Mouse (Mus musculus) right cerebral cortex, adult 18-20 months (tissue): Measurements from ENCODE around the gene Btbd9.

Source experiments
- DNase-seq: peaks from one replicate; pipeline ENCODE4 v3.0.0; 2022; ENCODE audit warnings: mixed read lengths

Btbd9 gene

DNA sequence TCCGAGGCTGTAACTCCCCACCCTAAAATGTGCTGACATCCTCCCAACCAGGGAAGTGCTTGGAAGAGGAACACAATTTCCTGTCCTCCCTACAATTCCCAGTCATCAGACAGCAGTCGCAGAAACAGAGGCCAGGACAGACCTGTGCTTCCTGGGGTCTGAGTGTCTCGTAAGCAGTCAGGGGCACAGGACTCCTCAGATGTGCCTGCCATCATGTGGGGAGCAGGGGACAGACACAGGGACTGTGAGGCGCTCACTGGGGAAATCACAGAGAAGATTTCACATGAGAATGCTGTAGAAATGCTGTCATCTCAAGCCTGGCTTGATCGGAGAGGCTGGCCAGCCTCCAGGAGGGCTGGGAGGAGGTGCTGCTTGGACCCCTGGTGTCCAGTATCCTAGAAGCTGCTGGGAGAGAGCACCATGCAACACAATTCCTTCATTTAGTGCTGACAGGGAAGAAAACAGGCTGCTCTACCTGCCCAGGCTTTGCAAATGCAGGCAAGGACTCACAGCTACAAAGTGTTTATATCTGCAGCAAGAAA is 308.8 kb downstream of the Btbd9 start:
- no peak for DNase-seq

DNA sequence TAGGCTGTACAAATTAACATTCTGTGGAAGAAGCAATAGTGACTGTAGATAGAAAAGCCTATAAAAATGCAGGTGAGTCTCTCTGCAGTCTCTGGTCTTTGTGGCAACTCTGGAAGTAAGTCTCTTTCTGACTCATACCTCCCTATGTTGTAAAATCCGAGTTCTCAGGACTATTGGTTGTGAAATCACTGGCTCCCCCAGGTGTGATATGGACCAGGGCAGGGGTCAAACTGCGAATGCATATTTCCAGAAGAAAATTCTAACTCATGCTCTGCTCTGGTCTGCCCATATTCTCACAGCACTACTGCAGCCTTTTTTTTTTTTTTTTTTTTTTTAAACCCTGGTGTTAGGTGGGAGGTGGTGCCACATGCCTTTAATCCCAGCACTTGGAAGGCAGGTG is 312.8 kb downstream of the Btbd9 start:
- no peak for DNase-seq

DNA sequence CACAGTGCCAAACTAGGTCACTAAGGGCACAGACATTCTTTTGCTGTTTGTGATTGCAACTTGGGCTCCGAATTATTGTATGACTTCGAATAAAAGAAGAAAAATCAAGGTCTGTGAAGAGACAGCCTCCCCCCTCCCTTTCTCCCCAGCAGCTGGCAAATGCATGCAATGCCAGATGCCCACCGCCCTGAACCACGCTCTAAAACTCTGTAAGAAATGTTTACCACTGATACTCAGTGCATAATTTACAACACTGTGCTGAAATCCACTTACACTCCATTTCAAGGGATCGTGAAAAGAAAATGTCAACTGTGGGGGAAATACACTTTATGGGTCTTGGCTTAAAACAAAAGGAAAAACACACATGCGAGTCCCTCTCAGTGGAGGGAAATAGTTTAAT is 313.3 kb downstream of the Btbd9 start:
- DNase-seq, result no peak

DNA sequence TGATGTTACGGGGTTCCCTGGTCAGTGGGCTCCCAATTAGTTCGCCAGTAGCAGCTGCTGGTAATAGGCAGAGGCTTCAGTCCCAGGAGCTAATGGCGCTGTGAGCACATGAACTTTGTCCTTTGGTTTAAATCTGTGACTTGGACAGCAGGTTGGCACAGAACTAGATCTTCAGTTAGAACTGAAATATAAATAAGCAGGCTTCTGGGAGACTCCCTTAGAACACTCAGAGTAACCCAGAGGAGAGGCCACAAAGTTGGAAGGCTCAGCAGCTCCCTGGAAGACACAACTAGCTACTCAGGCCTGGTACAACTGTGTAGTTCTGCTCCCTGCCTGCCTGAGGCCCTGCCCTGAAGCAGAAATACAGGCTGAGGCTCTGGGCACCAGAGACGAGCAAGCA is 313.8 kb downstream of the Btbd9 start:
- DNase-seq, result no peak

DNA sequence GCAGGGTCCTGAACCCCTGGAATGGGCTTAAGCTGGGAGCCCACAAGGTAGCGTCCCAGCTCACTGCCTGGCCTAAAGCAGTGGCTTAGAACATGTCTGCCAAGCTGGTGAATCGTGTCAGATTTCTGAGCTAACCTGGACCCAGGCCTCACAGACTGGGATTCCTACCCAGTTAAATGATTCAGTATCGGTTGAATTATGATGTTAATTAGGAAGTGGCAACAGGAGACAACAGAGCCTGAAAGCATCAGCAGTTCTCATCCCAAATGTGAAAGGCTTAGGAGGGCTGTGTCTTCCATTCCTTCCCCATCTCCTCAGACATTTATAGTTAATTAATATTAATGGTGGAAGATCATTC is 314.3 kb downstream of the Btbd9 start:
- DNase-seq, result no peak

DNA sequence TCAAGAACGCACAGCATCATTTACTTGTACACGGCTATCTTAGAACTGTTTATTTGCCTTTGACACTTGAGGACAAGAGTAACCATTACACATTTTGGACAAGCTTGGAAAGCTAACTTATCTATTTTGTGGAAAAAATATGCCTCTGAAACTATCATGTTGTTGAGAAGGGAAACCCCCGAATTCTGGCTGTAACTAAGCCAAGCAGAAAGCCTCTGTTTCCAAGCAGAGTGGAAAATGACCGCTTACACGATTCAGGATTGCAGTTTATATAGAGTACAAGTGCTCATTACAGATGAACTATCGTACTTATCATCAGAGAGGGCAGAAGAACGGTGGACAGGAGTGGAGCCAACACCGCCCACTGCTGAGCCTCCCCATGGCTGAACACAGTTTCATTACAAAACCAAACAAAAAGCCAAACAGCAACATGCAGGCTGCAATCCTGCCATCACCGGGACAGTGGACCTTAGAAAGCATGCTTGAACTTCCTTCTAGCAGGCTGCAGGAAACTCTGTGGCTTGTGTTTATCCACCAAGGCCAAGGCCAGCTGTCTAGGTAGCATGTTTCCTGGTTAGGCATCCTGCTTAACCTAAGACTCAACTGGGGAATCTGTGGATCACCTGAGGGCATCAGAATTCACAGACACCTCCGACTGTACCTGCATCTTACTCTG is 314.8 kb downstream of the Btbd9 start:
- DNase-seq, result no peak

DNA sequence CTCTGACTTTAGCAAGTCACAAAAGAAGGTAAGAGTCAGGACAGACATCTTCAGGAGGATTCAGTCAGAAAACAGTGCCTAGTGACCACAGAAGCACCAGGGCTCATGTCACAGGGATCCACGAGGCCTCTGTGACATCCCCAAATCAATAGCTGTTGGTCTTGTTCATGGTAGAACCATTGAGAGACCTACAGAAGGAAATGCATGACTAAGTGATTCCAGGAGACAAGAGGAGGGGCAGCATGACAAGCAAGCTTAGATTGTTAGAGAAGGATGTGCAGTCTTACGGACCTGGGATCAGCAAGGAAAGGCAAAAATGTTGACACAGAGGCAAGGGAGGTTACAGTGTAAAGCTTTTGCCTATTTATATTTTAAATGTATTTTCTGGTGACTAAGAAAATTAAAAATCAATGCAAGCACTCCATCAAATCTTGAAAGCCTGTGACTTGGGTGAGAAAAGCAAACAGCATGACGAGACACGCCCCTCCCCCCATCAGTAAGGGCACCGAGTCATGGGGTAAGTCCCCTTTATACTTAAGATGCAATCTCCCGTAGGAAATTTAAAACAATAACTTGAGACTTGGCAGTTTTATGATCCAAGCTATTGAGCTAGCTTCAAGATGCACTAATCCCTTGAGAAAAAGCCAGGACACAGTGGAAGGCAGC is 315.5 kb downstream of the Btbd9 start:
- no peak for DNase-seq

DNA sequence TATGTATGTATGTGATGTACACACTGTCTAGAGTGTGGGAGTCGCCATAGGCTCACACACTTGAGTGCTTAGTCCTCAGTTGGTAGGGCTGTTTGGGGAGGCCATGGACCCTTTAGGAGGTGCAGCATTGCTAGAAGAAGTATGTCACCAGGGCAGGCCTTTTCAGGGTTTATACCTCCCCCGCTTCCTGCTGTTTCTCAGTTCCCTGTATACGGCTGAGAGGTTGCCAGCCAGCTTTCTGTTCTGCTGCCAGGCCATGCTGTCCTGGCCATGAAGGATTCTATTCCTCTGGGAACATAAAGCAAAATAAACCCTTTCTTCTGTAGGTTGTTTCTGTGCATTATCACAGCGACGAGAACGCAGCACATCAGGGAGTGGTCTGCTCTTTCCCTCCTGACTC is 316.4 kb downstream of the Btbd9 start:
- DNase-seq, result no peak

DNA sequence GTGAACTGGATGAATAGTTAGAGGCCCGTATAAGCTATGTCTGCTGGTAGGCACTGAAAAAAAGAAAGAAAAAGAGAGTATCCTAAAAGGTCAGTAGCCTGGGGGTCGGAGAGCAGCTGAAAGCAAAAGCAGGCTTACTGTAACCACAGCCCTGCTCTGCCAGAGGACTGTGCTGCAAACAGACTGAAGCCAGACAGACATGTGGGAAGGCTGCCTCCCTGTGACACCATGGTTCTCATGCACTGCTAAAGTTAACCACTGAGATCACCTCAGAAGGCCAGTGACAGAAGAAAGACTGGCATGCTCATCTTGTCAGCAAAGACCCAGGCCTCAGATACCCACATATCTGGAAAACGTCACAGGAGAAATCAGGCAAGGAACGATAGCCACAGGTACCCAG is 317.8 kb downstream of the Btbd9 start:
- no peak for DNase-seq

DNA sequence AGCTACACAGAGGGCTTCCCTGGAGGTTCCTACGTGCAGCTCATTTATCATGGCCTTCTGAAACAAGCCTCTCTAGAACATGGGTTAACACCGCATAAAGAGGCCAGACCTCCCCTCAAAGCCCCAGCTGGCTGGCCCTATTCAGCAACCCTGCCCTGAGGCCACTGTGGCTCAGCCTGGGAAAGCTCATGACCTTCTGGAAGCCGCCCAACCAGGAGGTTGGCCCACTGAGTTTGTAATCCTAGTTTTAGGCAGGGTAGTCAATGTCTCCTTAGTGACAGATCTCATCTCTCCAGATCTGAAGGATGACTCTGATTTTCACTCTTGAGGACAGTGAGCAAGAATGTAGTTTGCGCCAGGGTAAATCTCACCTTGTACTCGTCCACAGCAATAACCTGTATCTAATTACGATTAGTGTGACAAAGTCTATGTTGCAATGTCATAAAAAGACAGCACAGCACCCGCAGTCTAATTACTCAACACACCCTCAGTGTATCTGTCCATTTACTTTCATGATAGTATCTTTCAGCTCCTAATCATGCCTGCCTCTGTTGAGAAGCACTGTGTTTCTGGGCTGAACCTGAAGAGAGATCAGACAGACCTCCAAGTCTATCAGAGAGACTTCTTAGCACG is 320.2 kb downstream of the Btbd9 start:
- DNase-seq, result no peak

DNA sequence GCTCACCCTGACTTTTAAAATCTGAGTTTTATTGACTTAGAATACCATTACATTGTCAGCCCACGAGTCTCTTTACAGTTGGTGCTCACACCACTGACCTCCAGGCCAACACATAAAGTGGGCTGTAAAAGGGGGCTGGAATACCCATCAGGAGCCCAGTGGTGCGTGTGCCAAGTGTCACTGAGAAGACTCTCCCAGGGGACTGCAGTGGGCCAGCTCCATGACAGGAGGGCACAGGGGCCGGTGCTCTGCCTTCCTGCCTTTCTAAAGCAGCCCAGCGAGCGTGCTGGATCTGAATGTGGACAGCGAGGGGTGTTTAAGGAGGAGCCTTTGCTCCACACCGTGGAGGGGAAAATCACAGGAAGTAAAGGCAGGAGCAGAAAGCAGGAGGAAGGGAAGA is 322.4 kb downstream of the Btbd9 start:
- DNase-seq, result no peak

DNA sequence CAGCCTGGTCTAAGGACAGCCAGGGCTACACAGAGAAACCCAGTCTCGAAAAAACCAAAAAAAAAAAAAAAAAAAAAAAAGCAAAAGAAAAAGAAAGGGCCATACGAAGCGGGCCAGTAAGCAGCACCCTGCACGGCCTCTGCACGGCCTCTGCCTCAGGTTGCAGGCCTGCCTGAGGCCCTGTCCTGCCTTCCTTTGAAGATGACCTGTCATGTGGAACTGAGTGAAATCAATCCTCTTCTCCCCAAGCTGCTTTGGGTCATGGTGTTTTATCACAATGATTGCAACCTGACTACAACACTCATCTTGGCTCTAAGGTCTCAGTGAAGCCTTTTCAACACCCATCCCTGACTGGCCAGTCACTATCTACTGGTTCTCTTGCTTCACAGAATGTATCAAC is 323.3 kb downstream of the Btbd9 start:
- DNase-seq, result no peak

DNA sequence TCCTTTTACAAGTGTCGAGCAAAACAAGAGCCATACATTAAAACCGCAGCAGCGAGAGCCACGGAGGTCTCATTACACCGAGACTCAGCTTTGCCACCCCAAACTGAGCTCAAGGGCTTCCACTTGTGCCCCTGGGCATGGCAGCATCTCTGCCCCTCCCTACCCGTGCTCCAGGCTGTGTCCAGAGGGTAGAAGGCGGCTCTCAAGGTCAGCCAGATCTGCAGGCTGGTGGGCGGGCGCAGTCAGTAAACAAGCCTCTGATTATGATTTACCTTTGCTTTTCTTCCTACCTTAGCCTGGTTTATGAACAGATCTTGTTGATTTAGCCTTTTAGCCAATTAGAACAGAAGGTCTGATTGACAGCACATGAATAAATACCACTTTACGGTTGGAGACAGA is 331.0 kb downstream of the Btbd9 start:
- DNase-seq, result no peak

DNA sequence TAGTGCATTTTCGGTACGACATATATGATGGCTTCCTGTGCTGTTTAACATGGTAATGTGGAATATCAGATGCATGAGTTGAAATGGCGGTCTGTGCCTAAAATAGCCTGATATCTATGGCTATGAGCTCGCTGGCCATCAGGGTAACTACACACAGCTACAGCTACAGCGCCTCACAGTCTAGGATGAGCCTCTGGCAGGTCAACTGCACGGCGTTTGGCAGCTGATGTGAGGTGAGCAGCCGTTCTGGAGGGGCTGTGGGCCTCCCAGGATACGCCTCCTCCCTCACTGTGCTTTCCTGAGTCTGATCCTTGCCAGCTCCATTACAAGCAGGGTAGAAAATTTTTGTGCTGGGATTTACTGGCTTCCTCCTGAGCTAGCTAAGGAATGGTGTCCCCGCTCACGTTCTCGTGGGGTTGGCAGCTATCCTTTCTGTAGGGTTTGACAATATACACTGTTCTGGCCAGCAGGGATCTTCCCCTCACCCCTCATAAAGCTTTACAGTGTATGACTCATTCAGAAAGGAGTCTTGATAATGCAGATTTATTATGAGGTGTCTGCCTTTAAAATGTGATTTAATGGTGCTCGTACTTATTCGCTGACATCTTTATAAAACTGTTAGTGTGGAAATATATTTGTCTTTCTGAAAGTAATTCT is 331.5 kb downstream of the Btbd9 start:
- no peak for DNase-seq

DNA sequence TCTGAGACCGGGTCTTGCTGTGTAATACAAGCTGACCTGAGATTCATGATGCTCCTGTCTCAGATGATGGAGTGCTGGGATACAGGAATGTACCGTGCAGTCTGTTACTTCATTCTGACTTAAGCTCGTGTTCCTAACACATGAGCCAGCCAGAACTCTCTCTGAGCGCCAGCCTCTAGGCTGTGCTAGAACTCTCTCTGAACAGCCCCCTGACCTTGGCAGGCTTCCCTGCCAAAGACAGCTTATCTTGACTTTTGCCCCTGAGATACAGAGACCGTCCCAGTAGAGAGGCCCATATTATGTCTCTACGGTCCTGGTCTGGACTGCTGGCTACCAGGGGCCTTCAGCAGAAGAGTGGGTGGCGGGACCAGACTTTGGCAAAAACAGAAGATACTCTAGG is 332.7 kb downstream of the Btbd9 start:
- no peak for DNase-seq

DNA sequence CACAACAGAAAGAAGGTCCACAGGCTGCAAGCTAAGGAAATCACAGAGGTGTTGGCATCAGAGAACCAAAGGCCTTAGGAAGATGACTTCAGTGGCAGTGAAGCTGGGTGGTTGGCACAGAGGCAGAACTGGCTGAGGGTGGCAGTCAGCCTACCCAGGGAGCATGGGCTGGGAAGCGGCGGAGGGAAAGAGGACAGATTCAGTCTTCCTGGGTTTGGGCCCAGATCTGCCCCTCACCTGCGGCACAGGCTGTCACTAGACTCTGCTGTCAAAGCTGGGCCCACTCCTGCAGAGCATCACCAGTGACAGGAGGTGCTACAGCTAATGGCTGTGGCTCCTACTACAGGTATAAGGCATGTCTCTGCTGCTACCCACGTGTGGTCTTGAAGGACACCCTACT is 333.6 kb downstream of the Btbd9 start:
- DNase-seq, result no peak

DNA sequence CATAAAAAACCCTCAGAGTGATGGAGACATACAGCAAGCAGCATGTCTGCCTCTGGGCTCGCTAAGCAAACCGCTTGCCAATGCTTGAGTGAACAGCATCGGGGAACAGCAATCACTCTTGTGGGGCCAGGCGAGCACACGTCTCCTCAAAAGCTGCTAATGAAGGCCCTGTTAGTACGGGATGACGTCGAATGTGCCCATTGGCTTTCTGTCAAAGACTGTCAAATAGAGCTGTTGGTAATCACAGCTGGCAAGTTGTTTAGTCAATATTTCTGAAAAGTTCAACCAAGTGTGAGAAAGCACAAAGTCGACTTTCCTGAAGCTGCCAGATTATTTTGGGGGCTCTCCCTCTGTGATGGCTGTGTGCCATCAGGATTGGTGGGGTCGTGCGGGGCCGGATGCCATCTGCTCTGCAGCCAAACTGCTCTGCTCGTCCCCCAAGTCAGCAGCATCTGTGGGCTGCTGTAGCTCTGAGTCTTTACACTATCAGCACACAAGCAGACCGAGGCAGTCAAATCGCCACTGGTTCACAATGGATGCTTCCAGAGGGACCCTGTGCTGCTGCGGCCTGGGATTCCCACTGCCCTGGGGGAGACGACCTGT is 334.5 kb downstream of the Btbd9 start:
- no peak for DNase-seq

DNA sequence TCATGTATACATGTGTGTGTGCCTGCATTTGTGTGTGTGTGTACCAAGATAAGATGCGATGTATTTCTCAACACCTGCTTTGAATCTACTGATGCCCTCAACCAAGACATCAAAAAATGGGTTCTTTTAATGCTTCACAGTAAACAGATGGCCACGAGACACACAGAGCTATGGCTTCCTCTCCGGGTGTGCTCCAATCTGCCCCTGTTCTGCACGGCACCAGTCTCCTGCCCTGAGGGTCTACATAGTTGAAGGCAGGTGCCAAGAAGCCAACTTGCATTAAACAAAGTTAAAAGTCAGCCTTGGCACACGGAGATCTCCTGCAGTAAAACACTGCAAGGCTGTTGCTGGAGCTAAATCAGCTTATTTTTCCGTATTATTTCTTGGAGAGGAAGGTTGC is 335.2 kb downstream of the Btbd9 start:
- DNase-seq, result no peak

DNA sequence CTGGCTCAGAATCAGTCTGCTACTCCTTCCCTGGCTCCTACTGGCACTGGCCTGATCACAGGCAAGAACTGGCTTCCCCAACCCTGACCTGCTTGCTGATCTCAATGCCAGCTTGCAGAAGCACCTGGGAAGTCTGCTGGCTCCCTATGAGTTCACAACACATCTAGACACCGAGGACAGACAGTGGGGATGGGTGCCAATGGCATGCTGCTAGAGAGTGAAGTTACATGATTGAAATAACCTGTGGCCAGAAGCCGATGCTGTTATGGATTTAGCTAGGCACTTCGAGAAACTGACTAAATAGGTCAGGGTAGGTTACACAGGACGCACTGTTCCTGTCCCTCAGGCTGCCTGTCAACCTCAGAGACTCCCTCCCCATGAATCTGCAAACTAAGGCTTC is 335.6 kb downstream of the Btbd9 start:
- no peak for DNase-seq

DNA sequence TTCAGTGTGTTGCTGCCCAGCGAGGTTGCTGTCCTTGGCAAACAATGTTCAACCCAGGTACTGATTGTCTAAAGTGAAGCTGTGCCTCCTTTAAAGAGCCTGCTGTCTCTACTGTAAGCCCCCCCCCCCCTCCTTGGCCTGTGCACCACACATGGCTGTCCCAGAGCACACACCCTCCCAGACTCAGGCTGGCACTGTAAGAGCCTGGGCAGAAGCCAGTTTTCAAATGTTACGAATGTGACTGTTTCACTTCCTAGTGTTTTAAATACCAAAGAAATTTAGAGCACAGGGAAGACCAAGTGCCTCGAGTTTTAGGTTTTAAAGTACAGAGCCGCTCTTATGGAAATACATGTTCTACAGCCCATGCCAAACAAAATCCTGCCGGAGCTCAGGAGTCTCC is 336.8 kb downstream of the Btbd9 start:
- DNase-seq, result no peak

DNA sequence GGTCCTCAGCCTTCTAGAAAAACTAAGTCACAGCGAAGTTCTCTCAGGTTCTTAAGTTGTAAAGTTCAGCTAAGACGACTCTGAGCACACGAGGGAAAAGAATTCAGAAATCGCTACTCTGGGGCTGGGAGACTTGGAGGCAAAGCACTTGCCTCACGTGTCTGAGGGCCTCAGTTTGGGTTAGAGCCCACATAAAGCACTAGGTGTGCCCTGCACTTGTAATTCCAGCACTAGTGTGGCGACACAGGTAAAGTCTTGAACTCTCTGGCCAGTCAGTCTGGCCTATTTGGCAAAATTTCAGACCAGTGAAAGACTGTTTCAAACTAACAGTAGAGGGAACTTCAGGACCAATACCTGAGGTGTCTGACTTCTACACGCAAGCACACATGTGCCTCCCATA is 338.7 kb downstream of the Btbd9 start:
- no peak for DNase-seq

DNA sequence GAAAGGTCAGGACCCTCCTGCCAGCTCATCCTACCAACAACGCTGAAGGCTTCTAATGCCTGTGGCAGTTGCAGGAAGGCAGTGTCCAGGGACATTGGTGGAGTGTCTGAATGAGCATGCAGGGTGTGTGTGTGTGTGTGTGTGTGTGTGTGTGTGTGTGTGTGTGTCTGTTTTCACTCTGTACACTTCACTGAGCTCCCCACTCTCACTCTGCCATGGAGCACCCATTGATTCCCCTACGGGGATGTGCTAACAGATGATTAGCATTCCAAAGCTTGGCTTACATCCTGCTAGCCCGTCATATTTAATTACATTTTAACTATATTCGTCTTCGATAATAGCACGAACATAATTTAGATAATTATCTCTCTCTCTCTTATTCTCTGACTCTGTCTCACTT is 339.7 kb downstream of the Btbd9 start:
- no peak for DNase-seq

DNA sequence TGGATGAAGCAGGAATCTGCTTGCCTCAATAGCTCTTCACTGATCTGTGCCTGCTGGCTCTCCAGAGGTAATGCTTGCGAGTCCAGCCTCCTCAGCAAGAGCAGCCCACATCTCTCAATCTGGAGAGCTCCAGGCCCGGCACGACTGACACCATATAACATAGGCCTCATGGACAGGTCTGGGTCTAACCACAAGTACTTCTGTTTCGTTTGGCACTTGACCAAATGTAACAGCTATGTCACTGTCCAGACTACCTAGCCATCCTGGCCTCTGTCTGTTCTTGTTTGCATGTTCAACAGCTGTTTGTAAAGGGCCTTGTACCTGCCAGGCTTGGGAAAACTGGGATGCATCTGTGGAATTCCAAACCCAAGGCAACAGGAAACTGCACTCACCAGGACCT is 340.9 kb downstream of the Btbd9 start:
- no peak for DNase-seq

DNA sequence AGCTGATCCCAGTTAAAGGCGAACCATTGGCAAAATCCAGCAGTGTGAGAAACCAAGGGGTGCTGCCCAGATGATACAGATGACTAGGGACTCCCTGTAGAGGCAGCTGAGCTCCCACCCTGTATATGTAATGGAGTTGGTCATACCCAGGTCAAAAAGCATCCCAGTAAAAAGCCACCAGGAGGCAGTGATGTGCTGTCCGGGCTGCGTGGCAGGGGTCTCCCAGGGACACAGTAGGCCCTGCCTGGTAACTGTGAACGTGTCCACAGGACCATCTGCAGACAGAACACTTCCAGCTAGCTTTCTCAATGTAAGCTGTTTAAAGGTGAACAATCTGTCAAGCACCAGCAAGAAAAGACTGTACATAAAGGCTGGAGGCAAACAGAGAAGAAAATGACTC is 343.6 kb downstream of the Btbd9 start:
- DNase-seq, result no peak
